Comparison of ENCODE assay signal across 8 mouse cellular contexts in genomic region chr14:122060642-122061041, GRCm38 (mm10). TPM values are rescaled to one million over a fixed set of nuclear protein-coding genes. Genes with fewer than 3 reads are reported as not detected.
A peak's percentile ranks its signal among the peaks of the same experiment; 100 is the strongest.
DNase-seq lines count a peak whose midpoint lies in the region; ATAC-seq and TF ChIP-seq lines count a peak whose summit lies in the region.

No protein-coding gene starts in this region.

- TF ChIP-seq CTCF in gastrocnemius, adult 2 months (IDR thresholded peaks at IDR 0.05) = peak; percentile 96

- no peak overlapping the region for H3K9ac ChIP-seq in hindbrain, embryonic 12.5 days
- no peak overlapping the region for H3K9ac ChIP-seq in limb, embryonic 13.5 days
- no peak overlapping the region for H3K9ac ChIP-seq in stomach, embryonic 14.5 days (replicated peaks; ENCODE audit: low read depth, low read length)

- intact Hi-C loops in gastrocnemius, adult 2 months (cut with DNase I) = loop anchor here (1.0 to 2.0 kb wide), 2 partner anchors 132 to 196 kb away; no protein-coding TSS in a partner anchor

- H3K27ac ChIP-seq in hindbrain, embryonic 10.5 days = no peak overlapping the region
- no peak overlapping the region for H3K27ac ChIP-seq in hindbrain, embryonic 12.5 days
- no peak overlapping the region for H3K27ac ChIP-seq in gastrocnemius, adult 2 months
- no peak overlapping the region for H3K27ac ChIP-seq in limb, embryonic 13.5 days
- H3K27ac ChIP-seq in stomach, embryonic 14.5 days (ENCODE audit: low read length) = no peak overlapping the region

- no peaks in the 10 kb centered on the region for H3K4me1 ChIP-seq in hindbrain, embryonic 10.5 days (replicated peaks)
- H3K4me1 ChIP-seq in hindbrain, embryonic 12.5 days = no peaks in the 10 kb centered on the region
- 0 out of 2 replicates have a peak, but pooled peaks cover 4% of the 10 kb centered on the region for H3K4me1 ChIP-seq in limb, embryonic 13.5 days
- no peaks in the 10 kb centered on the region for H3K4me1 ChIP-seq in stomach, embryonic 14.5 days (ENCODE audit: control insufficient read depth, insufficient read depth, low read length)

- no peaks in the 10 kb centered on the region for H3K36me3 ChIP-seq in hindbrain, embryonic 10.5 days
- H3K36me3 ChIP-seq in hindbrain, embryonic 12.5 days = no peaks in the 10 kb centered on the region
- H3K36me3 ChIP-seq in limb, embryonic 13.5 days = no peaks in the 10 kb centered on the region
- no peaks in the 10 kb centered on the region for H3K36me3 ChIP-seq in stomach, embryonic 14.5 days (ENCODE audit: control insufficient read depth, insufficient read depth, low read length)

- peak; percentile 74 for DNase-seq in hindbrain, embryonic 10.5 days (ENCODE audit: low spot score)
- DNase-seq in cerebellum, postnatal 36 days = peak; percentile 70 to 76
- peak; percentile 82 for DNase-seq in gastrocnemius, adult 2 months
- DNase-seq in kidney, adult 8-10 months = peak; percentile 56 to 87

- no peak for ATAC-seq in hindbrain, embryonic 12.5 days (ENCODE audit: low FRiP score)
- ATAC-seq in limb, embryonic 13.5 days (ENCODE audit: low FRiP score, low read depth) = peak; percentile 21; the same call in 1 of the 2 replicates
- peak; percentile 77 for ATAC-seq in monocyte, adult 5-6 weeks (replicated peaks; ENCODE audit: insufficient number of reproducible peaks, low FRiP score, low TSS enrichment, poor library complexity, severe bottlenecking)
- peak; percentile 48 for ATAC-seq in stomach, embryonic 14.5 days (ENCODE audit: insufficient number of reproducible peaks, insufficient read depth, low FRiP score, low read depth)

- 8% methylated on average over 3 of the region's 3 CpGs for WGBS in hindbrain, embryonic 10.5 days
- WGBS in hindbrain, embryonic 12.5 days = 10% methylated on average over 3 of the region's 3 CpGs
- WGBS in limb, embryonic 13.5 days = 12% methylated on average over 3 of the region's 3 CpGs
- 13% methylated on average over 3 of the region's 3 CpGs for WGBS in stomach, embryonic 14.5 days

- H3K4me2 ChIP-seq in hindbrain, embryonic 12.5 days (replicated peaks) = no peak overlapping the region
- H3K4me2 ChIP-seq in limb, embryonic 13.5 days (replicated peaks) = no peak overlapping the region
- H3K4me2 ChIP-seq in stomach, embryonic 14.5 days (replicated peaks; ENCODE audit: low read depth, low read length) = no peak overlapping the region

- no peak overlapping the region for H3K4me3 ChIP-seq in hindbrain, embryonic 10.5 days
- H3K4me3 ChIP-seq in hindbrain, embryonic 12.5 days = no peak overlapping the region
- no peak overlapping the region for H3K4me3 ChIP-seq in gastrocnemius, adult 2 months
- no peak overlapping the region for H3K4me3 ChIP-seq in limb, embryonic 13.5 days
- H3K4me3 ChIP-seq in stomach, embryonic 14.5 days (ENCODE audit: low read depth, low read length) = no peak overlapping the region

- no peaks in the 10 kb centered on the region for H3K9me3 ChIP-seq in hindbrain, embryonic 10.5 days
- H3K9me3 ChIP-seq in hindbrain, embryonic 12.5 days (replicated peaks) = no peaks in the 10 kb centered on the region
- no peaks in the 10 kb centered on the region for H3K9me3 ChIP-seq in limb, embryonic 13.5 days
- no peaks in the 10 kb centered on the region for H3K9me3 ChIP-seq in stomach, embryonic 14.5 days (ENCODE audit: control insufficient read depth, low read depth, low read length)

- no peaks in the 10 kb centered on the region for H3K27me3 ChIP-seq in hindbrain, embryonic 10.5 days (ENCODE audit: insufficient read depth, poor library complexity, severe bottlenecking)
- no peaks in the 10 kb centered on the region for H3K27me3 ChIP-seq in hindbrain, embryonic 12.5 days
- H3K27me3 ChIP-seq in limb, embryonic 13.5 days = peaks cover 6% of the 10 kb centered on the region; the same call in 1 of the 2 replicates
- no peaks in the 10 kb centered on the region for H3K27me3 ChIP-seq in stomach, embryonic 14.5 days (ENCODE audit: control insufficient read depth, insufficient read depth, low read length)

RNA-seq across cellular contexts. Expression of gene Timm8a2, which starts 26.2 kb away (rescaled TPM):
- polyA plus RNA-seq in hindbrain, embryonic 10.5 days (2016; fragmentation: Nextera tagmentation; extraction: Ambion mirVana) = not detected in 2 replicates
- polyA plus RNA-seq in hindbrain, embryonic 12.5 days (2016; fragmentation: Nextera tagmentation; extraction: Ambion mirVana) = not detected in 2 replicates
- total RNA-seq in gastrocnemius, adult 2 months (2021) = not detected
- polyA plus RNA-seq in limb, embryonic 13.5 days (2015; fragmentation: Nextera tagmentation; extraction: Ambion mirVana) = not detected in 2 replicates
- not detected in 3 replicates for total RNA-seq in monocyte, adult 5-6 weeks (2017)
- polyA plus RNA-seq in stomach, embryonic 14.5 days (2014; fragmentation: Nextera tagmentation; extraction: Ambion mirVana) = not detected in 2 replicates

RNA-seq across cellular contexts. Expression of gene Tm9sf2, which starts 46.2 kb away (rescaled TPM):
- polyA plus RNA-seq in hindbrain, embryonic 10.5 days (2016; fragmentation: Nextera tagmentation; extraction: Ambion mirVana) = 113 and 126 TPM in 2 replicates
- polyA plus RNA-seq in hindbrain, embryonic 12.5 days (2016; fragmentation: Nextera tagmentation; extraction: Ambion mirVana) = 134 and 142 TPM in 2 replicates
- total RNA-seq in gastrocnemius, adult 2 months (2021) = 10 to 100 TPM; 66.1 to 71.7 TPM
- polyA plus RNA-seq in limb, embryonic 13.5 days (2015; fragmentation: Nextera tagmentation; extraction: Ambion mirVana) = 156 and 160 TPM in 2 replicates
- total RNA-seq in monocyte, adult 5-6 weeks (2017) = 108 to 112 TPM (median 110 TPM) in 3 replicates
- polyA plus RNA-seq in stomach, embryonic 14.5 days (2014; fragmentation: Nextera tagmentation; extraction: Ambion mirVana) = 166 and 188 TPM in 2 replicates
